Mouse (Mus musculus) C2C12 (cell line): ENCODE results near the gene Acp6. TPM values are rescaled to one million over a fixed set of nuclear protein-coding genes. Genes with fewer than 3 reads are reported as not detected.

Experiments used
- H3K27me3 ChIP-seq: one replicate; pipeline ENCODE4 v1.6.1; 2011; ENCODE audit not compliant: control insufficient read depth, insufficient read depth, insufficient read length
- H3K36me3 ChIP-seq: one replicate; pipeline ENCODE4 v1.6.1; 2011; ENCODE audit not compliant: control insufficient read depth, insufficient read depth
- H3K4me3 ChIP-seq: one replicate; pipeline ENCODE4 v1.5.1; 2011; ENCODE audit warnings: mild to moderate bottlenecking, control low read depth; ENCODE audit not compliant: poor library complexity, insufficient read depth, severe bottlenecking
- H3K79me2 ChIP-seq: one replicate; pipeline ENCODE4 v1.6.1; 2011; ENCODE audit not compliant: control insufficient read depth, insufficient read depth
- H3K79me3 ChIP-seq: one replicate; pipeline ENCODE4 v1.6.1; 2011; ENCODE audit warnings: low read depth, control low read depth
- H3ac ChIP-seq: one replicate; pipeline ENCODE3; 2011; ENCODE audit warnings: low read depth; ENCODE audit not compliant: control insufficient read depth, insufficient read length
- CEBPB ChIP-seq: IDR thresholded peaks from one replicate; pipeline ENCODE4 v1.6.1; 2011; ENCODE audit warnings: low read depth, mild to moderate bottlenecking, control low read depth, moderate library complexity
- CTCF ChIP-seq: IDR thresholded peaks from one replicate; pipeline ENCODE4 v1.5.1; 2011; ENCODE audit not compliant: control insufficient read depth, insufficient read depth, insufficient read length
- FOSL1 ChIP-seq: IDR thresholded peaks from one replicate; pipeline ENCODE4 v1.8.0; 2011; ENCODE audit warnings: mild to moderate bottlenecking, low read length; ENCODE audit not compliant: poor library complexity, insufficient read depth, severe bottlenecking
- MAX ChIP-seq: IDR thresholded peaks from one replicate; pipeline ENCODE4 v1.6.1; 2011; ENCODE audit warnings: mild to moderate bottlenecking, control low read depth
- MYOD1 ChIP-seq: IDR thresholded peaks from one replicate; pipeline ENCODE4 v1.6.1; 2011; ENCODE audit warnings: low read depth; ENCODE audit not compliant: control insufficient read depth, insufficient read length
- MYOG ChIP-seq: IDR thresholded peaks from one replicate; pipeline ENCODE4 v1.6.1; 2011; ENCODE audit not compliant: control insufficient read depth, insufficient read length; ENCODE audit errors: extremely low read depth
- USF1 ChIP-seq: IDR thresholded peaks from one replicate; pipeline ENCODE4 v1.6.1; 2011; ENCODE audit warnings: low read depth, mild to moderate bottlenecking, control low read depth, moderate library complexity
- polyA plus RNA-seq: library from polyadenylated mRNA; unstranded; fragments of >200 nt; fragmentation: generic; extraction: Trizol; gene quantifications from one replicate; pipeline ENCODE4 v1.2.1, GENCODE M21; 2012; ENCODE audit warnings: missing spikeins

The Acp6 gene
- polyA plus RNA-seq, 1 experiment = 16.5 TPM

DNA sequence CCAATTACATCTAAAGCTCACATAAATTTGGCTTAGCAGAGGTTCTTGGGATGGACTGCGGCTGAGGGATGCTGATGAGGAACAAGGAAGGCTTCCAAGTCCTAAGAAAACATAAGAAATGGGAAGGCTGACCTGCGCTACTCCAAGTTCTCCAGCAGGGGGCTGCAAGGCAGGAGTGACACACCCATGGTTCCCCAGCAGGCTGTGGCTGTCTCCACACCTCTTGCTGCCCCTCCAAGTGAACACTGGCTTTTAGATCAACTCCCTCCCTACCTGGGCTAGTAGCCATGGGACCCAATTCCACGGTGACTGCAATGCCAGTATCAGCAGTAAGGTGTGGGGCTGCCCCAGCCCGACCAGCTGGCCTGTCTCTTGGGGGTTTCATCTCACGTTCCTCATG is 43.4 kb downstream of the Acp6 start:
- no peak overlapping the region for H3K4me3 ChIP-seq
- no peaks in the 10 kb centered on the region for H3K79me2 ChIP-seq
- TF ChIP-seq FOSL1 (no peak), CTCF (peak; percentile 59)
- H3ac ChIP-seq = no peak overlapping the region
- H3K27me3 ChIP-seq = no peaks in the 10 kb centered on the region
- H3K79me3 ChIP-seq = no peaks in the 10 kb centered on the region
- no peaks in the 10 kb centered on the region for H3K36me3 ChIP-seq

DNA sequence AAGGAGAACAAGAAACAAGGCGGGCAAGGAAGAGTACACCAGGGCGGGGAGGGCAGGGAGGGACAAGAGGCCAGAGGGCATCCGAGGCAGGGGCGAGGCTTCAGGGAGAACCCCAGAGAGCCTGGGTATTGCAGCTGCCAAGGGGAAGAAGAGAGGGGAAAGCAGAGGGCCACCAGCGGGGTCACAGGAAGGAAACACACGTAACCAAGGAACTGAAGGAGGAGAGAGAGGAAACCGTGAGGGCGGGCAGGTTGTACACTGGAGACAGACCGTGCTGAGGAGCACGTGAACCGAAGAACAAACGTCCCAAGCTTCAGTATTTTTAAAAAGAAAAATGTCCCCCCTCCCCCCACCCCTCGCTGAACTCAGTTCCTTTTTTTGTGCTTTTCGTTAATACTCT is 45.3 kb downstream of the Acp6 start:
- Histone ChIP-seq H3K79me3 (no peaks in the 10 kb centered on the region), H3K4me3 (no peak overlapping the region), H3ac (no peak overlapping the region), H3K79me2 (no peaks in the 10 kb centered on the region), H3K27me3 (no peaks in the 10 kb centered on the region), H3K36me3 (peaks cover 7% of the 10 kb centered on the region)
- TF ChIP-seq MYOG = no peak
- no peak for TF ChIP-seq USF1
- TF ChIP-seq MYOD1 = no peak
- TF ChIP-seq CTCF = no peak
- no peak for TF ChIP-seq CEBPB
- no peak for TF ChIP-seq MAX
- no peak for TF ChIP-seq FOSL1

DNA sequence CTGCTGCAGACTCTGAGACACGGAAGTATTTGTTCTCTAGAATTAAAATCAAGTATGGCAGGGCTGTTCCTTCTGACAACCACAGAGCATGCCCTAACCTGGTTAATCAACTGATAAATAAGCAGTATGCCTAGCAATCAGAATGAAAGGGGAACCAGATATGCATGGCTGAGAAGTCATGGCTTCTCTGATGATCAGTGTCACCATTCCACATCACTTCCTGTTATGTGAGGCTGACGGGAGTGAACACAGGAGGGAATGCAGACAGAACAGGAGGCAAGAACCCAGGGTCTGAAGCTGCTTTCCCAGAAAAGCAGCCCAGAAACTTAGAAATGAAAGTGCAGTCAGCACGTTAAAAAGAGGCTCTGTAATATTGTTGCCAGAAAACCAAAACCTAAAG is 47.9 kb downstream of the Acp6 start:
- no peaks in the 10 kb centered on the region for H3K27me3 ChIP-seq
- H3K79me3 ChIP-seq = no peaks in the 10 kb centered on the region
- no peak overlapping the region for H3K4me3 ChIP-seq
- H3K36me3 ChIP-seq = peaks cover 27% of the 10 kb centered on the region
- H3K79me2 ChIP-seq = no peaks in the 10 kb centered on the region
- H3ac ChIP-seq = no peak overlapping the region
- TF ChIP-seq FOSL1 = no peak
- no peak for TF ChIP-seq MYOD1
- no peak for TF ChIP-seq CTCF
- TF ChIP-seq MAX = no peak
- TF ChIP-seq CEBPB = no peak
- TF ChIP-seq USF1 = no peak
- TF ChIP-seq MYOG = no peak

DNA sequence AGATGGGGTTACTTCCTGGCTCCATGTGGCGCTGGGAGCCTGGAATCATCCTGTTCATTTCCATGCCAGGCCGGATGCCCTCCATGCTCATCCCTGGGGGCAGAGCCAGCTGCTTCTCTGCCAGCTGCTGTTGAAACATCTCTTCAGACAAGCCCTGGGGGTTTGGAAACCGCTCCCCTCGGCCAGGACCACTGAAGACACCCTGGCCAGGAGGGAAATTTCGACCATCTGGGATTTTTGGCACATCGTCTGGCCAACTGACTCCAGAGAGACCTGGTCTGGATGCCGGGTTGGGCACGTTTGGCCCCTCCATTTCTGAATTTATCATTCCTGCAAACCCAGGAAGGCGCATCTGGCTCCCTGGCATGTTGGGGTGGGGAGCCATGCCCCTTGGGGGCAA is 50.8 kb downstream of the Acp6 start:
- no peak for TF ChIP-seq FOSL1
- no peak for TF ChIP-seq MAX
- no peak for TF ChIP-seq CEBPB
- TF ChIP-seq USF1 = no peak
- no peak for TF ChIP-seq MYOG
- H3K4me3 ChIP-seq = no peak overlapping the region
- H3ac ChIP-seq = no peak overlapping the region
- no peaks in the 10 kb centered on the region for H3K79me2 ChIP-seq
- no peaks in the 10 kb centered on the region for H3K79me3 ChIP-seq
- H3K36me3 ChIP-seq = peaks cover 31% of the 10 kb centered on the region
- H3K27me3 ChIP-seq = no peaks in the 10 kb centered on the region

DNA sequence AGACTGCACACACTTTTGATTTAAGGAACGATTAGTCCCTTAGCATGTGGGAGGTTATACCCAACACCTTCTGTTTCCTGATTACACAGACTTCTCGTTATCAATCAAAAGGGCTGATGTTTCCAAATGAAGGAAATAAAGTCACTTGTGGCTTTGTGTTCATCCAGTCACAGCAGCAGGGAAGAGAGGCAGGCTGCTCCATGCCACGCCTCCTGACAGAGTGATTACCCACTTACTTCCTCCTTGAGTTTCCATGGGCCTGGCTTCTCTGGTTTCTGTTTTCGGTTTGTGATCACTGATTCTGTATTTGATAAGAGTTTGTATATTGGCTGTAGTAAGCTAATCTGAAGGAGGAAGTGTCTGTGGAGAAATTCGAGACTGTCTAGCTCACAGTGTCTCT is 52.6 kb downstream of the Acp6 start:
- Histone ChIP-seq H3K79me3 (no peaks in the 10 kb centered on the region), H3ac (no peak overlapping the region), H3K79me2 (no peaks in the 10 kb centered on the region), H3K4me3 (no peak overlapping the region), H3K27me3 (no peaks in the 10 kb centered on the region), H3K36me3 (peaks cover 36% of the 10 kb centered on the region)
- TF ChIP-seq CEBPB (no peak), MYOG (no peak), USF1 (no peak), CTCF (no peak), MYOD1 (no peak)

DNA sequence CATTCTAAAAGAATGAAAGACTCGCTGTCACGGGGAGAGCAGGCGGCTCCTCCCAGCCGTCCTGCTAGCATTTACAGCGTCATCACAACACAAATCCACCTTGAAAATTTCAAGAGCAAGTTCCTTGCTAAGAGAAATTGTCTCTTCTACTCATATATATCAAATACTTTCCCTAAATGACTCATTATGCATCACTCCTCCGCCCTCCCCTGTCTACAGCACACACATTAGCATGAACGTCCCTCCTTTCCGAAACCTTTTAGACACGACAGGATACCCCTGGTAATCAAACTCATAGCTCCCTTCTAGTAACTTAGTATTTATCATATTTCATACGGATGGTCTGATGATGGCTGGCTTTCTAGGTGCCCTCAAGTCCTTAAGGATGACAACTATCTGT is 55.3 kb downstream of the Acp6 start:
- no peaks in the 10 kb centered on the region for H3K27me3 ChIP-seq
- H3ac ChIP-seq = no peak overlapping the region
- TF ChIP-seq CTCF (no peak), FOSL1 (no peak), USF1 (no peak)
- no peaks in the 10 kb centered on the region for H3K79me3 ChIP-seq
- H3K4me3 ChIP-seq = no peak overlapping the region
- H3K79me2 ChIP-seq = no peaks in the 10 kb centered on the region
- peaks cover 31% of the 10 kb centered on the region for H3K36me3 ChIP-seq

DNA sequence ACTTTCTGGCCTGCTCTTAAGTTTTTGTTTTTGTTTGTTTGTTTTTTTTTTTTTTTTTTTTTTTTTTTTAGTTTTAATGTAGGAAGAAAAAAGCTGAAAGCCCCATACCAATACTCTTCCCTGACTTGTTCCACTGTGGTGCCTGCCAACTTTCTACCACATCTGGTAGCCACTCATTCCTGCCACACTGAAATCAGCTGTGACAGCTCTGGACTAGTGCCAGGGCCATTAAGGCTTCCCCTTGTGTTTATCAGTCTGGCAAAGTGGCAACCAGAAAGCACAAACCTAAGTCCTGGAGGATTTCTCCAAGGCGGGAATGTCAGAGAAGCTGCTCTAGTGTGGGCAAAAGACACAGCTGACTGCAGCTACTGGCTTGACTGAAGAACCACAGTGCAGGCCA is 55.9 kb downstream of the Acp6 start:
- TF ChIP-seq CTCF (no peak), FOSL1 (no peak), MYOD1 (no peak), USF1 (no peak), CEBPB (no peak), MYOG (no peak), MAX (no peak)
- H3K36me3 ChIP-seq = peaks cover 26% of the 10 kb centered on the region
- H3K79me3 ChIP-seq = no peaks in the 10 kb centered on the region
- H3K79me2 ChIP-seq = no peaks in the 10 kb centered on the region
- H3K4me3 ChIP-seq = no peak overlapping the region
- no peaks in the 10 kb centered on the region for H3K27me3 ChIP-seq
- H3ac ChIP-seq = no peak overlapping the region
